Mouse (Mus musculus) embryonic facial prominence, embryonic 14.5 days (tissue): Measurements from ENCODE around the gene Gm5148. TPM values are rescaled to one million over a fixed set of nuclear protein-coding genes. Genes with fewer than 3 reads are reported as not detected.
A peak's percentile ranks its signal among the peaks of the same experiment; 100 is the strongest.

ENCODE experiments used
- ATAC-seq: fragments of 200-750 bp; cut with Nextera tagmentation; 2 replicates; pipeline ENCODE4 v1.8.0; 2017; ENCODE audit warnings: low read depth, moderate number of reproducible peaks, moderate TSS enrichment
- DNase-seq: peaks from one replicate; pipeline ENCODE4 v3.0.0-alpha.2; 2015; ENCODE audit warnings: low spot score
- H3K27ac ChIP-seq: fragments of 300-500 bp; sonication (generic); replicated peaks from 2 replicates; pipeline ENCODE4 v1.5.1; 2014; ENCODE audit warnings: low read depth, mild to moderate bottlenecking, low read length, moderate library complexity
- H3K27me3 ChIP-seq: fragments of 300-500 bp; sonication (generic); replicated peaks from 2 replicates; pipeline ENCODE4 v1.6.1; 2014; ENCODE audit warnings: low read length; ENCODE audit not compliant: control insufficient read depth, insufficient read depth
- H3K36me3 ChIP-seq: fragments of 300-500 bp; sonication (generic); 2 replicates; pipeline ENCODE4 v1.6.1; 2014; ENCODE audit warnings: low read length, mixed read lengths; ENCODE audit not compliant: control insufficient read depth, insufficient read depth
- H3K4me1 ChIP-seq: fragments of 300-500 bp; sonication (generic); 2 replicates; pipeline ENCODE4 v1.6.1; 2014; ENCODE audit warnings: antibody characterized with exemption, low read length; ENCODE audit not compliant: control insufficient read depth, insufficient read depth
- H3K4me2 ChIP-seq: fragments of 300-500 bp; sonication (generic); 2 replicates; pipeline ENCODE4 v1.6.1; 2014; ENCODE audit warnings: low read depth, mild to moderate bottlenecking, low read length, moderate library complexity, mixed read lengths
- H3K4me3 ChIP-seq: fragments of 300-500 bp; sonication (generic); 2 replicates; pipeline ENCODE4 v1.5.1; 2014; ENCODE audit warnings: low read depth, mild to moderate bottlenecking, low read length
- H3K9ac ChIP-seq: fragments of 300-500 bp; sonication (generic); 2 replicates; pipeline ENCODE4 v1.6.1; 2014; ENCODE audit warnings: low read depth, mild to moderate bottlenecking, low read length, moderate library complexity, mixed read lengths
- H3K9me3 ChIP-seq: fragments of 300-500 bp; sonication (generic); 2 replicates; pipeline ENCODE4 v1.6.1; 2016; ENCODE audit warnings: low read length; ENCODE audit not compliant: control insufficient read depth
- WGBS: fragments of 180-500 bp; shearing (Covaris S2); extraction: QIAGEN DNeasy Blood & Tissue Kit; methylation state at CpG from one replicate; pipeline ENCODE4 v1.1.7; 2014; 5-methylcytosine and 5-hydroxymethylcytosine counted together
- polyA plus RNA-seq: library from polyadenylated mRNA; unstranded; fragments of >200 nt; fragmentation: Nextera tagmentation; extraction: Ambion mirVana; gene quantifications from 2 replicates; pipeline ENCODE4 v1.2.1, GENCODE M21; 2014

Gm5148 gene
- polyA plus RNA-seq, 1 experiment from 2014 or later, result 5.8 TPM

DNA sequence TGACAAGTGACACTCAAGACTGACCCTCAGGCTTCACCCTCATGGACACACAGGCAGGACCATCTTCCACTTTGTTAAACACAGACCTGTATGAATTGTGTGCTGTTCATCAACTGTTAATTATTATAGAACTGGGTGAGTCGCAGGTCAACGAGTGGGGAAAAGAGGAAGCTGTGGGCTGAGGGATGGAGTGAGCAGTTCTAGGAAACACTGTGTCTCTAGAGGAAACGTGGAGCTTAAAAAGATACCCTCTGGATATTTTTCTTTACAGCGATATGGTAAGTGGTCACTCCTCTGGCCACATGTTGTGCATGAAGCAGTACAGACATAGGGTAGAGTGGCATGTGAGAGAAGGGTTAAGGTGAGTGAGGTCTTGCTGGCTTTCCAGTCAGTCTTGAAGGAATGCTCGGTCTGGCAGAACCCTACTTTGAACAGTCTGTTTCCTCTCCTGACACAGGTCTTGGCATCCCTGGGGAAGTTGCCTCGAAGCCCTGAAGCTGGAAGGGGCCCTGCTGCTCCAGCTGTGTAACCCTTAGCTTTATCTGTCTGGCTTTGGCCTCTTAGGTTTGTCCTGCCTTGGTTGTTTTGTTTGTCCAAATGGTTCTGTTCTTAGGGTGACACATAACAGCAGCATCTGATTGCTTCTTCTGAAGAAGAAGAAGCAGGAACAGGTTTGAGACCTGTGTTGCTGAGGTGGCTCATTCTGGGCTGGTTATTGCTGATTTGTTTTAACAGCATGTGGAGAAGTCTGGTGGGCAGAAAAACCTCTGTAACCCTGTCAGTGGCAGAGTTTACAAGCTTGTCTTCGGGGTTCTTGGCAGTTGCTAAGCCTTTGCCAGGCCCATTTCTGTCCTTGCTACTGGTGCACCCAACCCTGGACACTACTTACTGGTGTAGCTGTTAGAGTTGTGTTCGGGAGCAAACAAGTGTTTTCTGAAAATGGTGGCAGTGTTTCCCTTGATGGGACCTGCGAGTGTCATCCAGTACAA is 4.1 kb upstream of the Gm5148 start:
- Histone ChIP-seq H3K4me1 (peaks cover 33% of the 10 kb centered on the region), H3K27ac (peak overlapping the region; percentile 31; the same call in 1 of the 2 replicates), H3K9me3 (no peaks in the 10 kb centered on the region), H3K4me3 (no peak overlapping the region), H3K36me3 (no peaks in the 10 kb centered on the region), H3K9ac (no peak overlapping the region), H3K27me3 (peaks cover 2% of the 10 kb centered on the region; the same call in 1 of the 2 replicates), H3K4me2 (no peak overlapping the region)
- ATAC-seq, result no peak
- no peak for DNase-seq
- 62% methylated on average over 9 of the region's 9 CpGs for WGBS

DNA sequence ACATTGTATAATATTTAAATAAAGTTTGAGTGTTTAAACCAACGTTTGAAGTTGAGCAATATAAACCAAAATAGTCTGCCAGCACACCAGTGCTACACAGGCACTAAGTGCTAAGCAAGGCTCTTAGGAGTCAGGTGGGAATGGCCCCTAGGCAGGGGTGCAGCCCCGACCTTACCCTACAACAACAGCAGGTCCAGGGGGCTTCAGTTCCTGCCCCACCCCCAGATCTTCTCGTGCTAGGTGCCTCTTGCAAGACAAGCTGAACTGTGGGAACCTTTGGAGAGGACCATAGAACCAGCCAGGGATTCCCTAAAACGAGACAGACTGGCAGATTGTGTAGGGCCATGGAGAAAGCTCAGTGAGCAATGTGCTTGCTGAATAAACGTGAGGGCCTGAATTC is 3.1 kb upstream of the Gm5148 start:
- H3K4me2 ChIP-seq, result no peak overlapping the region
- peaks cover 30% of the 10 kb centered on the region for H3K4me1 ChIP-seq
- no peaks in the 10 kb centered on the region for H3K36me3 ChIP-seq
- H3K9me3 ChIP-seq, result no peaks in the 10 kb centered on the region
- ATAC-seq (no peak), DNase-seq (no peak)
- no peak overlapping the region for H3K27ac ChIP-seq
- 73% methylated on average over 5 of the region's 5 CpGs for WGBS
- no peak overlapping the region for H3K4me3 ChIP-seq
- no peak overlapping the region for H3K9ac ChIP-seq
- peaks cover 2% of the 10 kb centered on the region; the same call in 1 of the 2 replicates for H3K27me3 ChIP-seq

DNA sequence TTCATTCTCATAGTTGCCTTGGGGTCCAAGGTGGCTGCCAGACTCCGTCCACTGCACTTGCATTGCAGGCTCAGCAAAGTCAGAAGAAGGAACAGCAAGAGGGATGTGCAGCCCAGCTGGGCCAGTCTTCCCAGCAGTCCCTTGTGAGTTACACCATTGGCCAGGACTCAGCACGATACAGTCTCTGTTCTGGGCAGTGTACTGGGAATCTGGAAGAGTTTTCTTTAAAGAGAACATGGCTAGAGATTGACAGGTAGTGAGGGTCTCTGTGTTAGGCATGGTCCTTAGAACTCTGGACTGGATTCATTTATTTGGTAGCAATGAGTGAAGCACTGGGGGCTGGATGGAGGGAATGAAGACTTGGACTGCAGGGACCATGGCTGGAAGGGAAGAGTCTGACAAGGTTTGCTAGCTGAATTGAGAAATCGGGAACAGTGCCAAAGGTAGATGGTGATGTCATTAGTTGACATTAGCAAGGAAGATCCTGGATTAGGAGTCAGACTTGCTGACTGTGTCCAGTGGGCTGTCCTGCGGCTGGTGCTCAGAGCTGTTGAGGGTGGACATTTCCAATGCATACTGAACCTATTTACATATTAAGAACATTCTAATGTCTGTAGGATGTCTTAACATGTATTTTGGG is 2.3 kb upstream of the Gm5148 start:
- peaks cover 2% of the 10 kb centered on the region; the same call in 1 of the 2 replicates for H3K27me3 ChIP-seq
- no peak overlapping the region for H3K9ac ChIP-seq
- no peaks in the 10 kb centered on the region for H3K36me3 ChIP-seq
- H3K4me3 ChIP-seq, result no peak overlapping the region
- H3K9me3 ChIP-seq, result no peaks in the 10 kb centered on the region
- 80% methylated on average over 4 of the region's 4 CpGs for WGBS
- peaks cover 30% of the 10 kb centered on the region for H3K4me1 ChIP-seq
- no peak overlapping the region for H3K4me2 ChIP-seq
- H3K27ac ChIP-seq, result no peak overlapping the region
- ATAC-seq, result no peak
- DNase-seq, result peak; percentile 59

DNA sequence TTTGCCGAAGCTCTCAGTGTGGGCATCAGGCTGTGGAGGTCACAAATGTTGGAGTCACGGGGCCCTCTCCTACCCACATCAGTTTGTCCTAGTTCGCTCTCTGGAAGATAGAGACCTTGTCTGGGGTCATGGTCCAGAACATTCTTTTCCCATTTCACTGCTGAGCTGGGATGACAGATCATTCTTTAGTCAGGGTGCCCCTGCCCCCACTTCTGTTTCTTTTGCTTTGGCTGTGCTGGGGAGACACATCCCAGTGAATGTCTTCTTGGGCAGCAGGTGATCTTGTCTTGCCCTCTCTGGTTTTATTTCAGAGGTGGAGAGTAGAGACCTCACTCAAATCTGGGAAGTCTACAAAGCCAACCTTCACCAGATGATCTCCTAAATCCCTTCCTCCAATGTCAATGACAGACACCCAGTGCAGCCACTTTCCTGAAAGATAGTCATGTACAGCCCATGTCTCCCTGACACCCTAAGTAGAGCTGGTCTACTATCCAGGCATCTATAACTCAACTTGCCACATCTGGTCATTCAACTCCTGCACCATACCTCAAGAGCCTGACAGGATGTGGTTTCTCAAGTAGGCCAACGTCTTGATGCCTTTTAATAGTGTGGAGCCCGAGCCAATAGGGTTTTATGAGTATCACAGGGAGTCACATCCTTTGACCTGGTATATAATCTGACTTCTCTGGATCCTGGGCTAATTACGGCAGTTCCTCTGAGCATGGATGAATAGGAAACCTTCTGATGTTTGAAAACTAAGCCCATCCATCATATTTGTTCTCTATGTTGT is 851 bp upstream of the Gm5148 start:
- Histone ChIP-seq H3K9ac (no peak overlapping the region), H3K27ac (0 out of 2 replicates have a peak overlapping the region, but pooled peaks have one; percentile 35)
- WGBS, result 80% methylated on average over 6 of the region's 6 CpGs

DNA sequence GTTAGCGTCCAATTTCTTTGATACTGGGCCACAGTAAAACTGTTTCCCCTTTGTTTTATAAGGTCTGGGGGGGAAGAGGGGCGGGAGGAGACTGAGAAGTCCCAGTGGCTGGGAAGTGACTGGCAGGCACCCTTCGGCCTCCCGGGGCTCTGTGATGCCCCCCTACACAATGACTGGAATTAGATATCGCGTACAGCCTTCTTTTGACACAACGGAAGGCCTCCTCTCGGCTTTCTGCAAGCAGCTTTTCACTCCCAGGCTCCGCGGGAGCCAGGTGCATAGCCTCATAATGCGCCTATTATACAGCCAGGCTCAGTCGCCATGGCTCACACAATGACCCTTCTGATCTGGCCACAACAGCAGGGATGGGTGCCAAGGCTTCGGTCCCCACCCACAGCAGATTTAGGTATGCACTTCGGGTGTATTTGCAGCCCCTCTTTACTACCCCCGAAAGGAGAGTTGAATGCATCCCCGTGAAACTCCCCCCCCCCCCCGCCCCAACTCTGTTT is 574 bp downstream of the Gm5148 start:
- peak; percentile 84 for DNase-seq
- 2% methylated on average over 16 of the region's 17 CpGs for WGBS

More for the DNA sequence above, 851 bp upstream of the Gm5148 start:
- peak overlapping the region; percentile 63 for H3K4me2 ChIP-seq
- H3K4me3 ChIP-seq, result no peak overlapping the region
- H3K27me3 ChIP-seq, result peaks cover 2% of the 10 kb centered on the region; the same call in 1 of the 2 replicates
- no peaks in the 10 kb centered on the region for H3K9me3 ChIP-seq
- H3K4me1 ChIP-seq, result peaks cover 30% of the 10 kb centered on the region
- DNase-seq (no peak), ATAC-seq (no peak)
- no peaks in the 10 kb centered on the region for H3K36me3 ChIP-seq

DNA sequence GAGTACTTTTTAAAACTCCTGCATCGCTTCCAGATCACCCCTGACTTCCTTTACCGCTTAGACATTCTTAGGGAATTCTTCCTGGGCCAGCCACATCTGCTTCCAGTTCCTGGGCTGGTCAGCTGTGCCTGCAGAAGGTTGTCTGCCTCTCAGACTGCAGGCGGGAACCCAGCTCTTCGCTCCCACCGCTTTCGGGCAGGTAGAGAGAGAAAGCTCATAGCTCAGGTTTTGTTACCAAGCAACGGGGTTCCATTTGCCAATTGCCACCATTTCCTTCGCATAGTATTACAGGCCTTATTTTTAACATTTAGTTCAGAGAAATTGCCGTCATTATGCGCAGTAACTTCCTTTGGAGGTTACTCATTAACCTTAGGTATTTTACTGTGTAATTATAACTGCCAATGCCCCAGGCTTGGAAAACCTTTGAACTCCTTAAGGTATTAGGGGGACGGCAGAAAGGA is 1.2 kb downstream of the Gm5148 start:
- H3K4me2 ChIP-seq, result peak overlapping the region; percentile 63
- H3K4me1 ChIP-seq, result peaks cover 16% of the 10 kb centered on the region
- peak; percentile 42; the same call in 1 of the 2 replicates for ATAC-seq
- peak overlapping the region; percentile 83 for H3K27ac ChIP-seq
- H3K9ac ChIP-seq, result peak overlapping the region; percentile 55
- H3K9me3 ChIP-seq, result no peaks in the 10 kb centered on the region
- peak overlapping the region; percentile 35 for H3K4me3 ChIP-seq
- H3K27me3 ChIP-seq, result peaks cover 2% of the 10 kb centered on the region; the same call in 1 of the 2 replicates
- WGBS, result 5% methylated on average over 11 of the region's 11 CpGs
- no peaks in the 10 kb centered on the region for H3K36me3 ChIP-seq
- peak; percentile 65 for DNase-seq

More for the DNA sequence above, 574 bp downstream of the Gm5148 start:
- no peaks in the 10 kb centered on the region for H3K36me3 ChIP-seq
- H3K27ac ChIP-seq, result peak overlapping the region; percentile 83
- no peaks in the 10 kb centered on the region for H3K9me3 ChIP-seq
- H3K4me3 ChIP-seq, result peak overlapping the region; percentile 35
- peaks cover 2% of the 10 kb centered on the region; the same call in 1 of the 2 replicates for H3K27me3 ChIP-seq
- H3K9ac ChIP-seq, result peak overlapping the region; percentile 55
- H3K4me2 ChIP-seq, result peak overlapping the region; percentile 63
- peak; percentile 87 for ATAC-seq
- peaks cover 23% of the 10 kb centered on the region for H3K4me1 ChIP-seq

DNA sequence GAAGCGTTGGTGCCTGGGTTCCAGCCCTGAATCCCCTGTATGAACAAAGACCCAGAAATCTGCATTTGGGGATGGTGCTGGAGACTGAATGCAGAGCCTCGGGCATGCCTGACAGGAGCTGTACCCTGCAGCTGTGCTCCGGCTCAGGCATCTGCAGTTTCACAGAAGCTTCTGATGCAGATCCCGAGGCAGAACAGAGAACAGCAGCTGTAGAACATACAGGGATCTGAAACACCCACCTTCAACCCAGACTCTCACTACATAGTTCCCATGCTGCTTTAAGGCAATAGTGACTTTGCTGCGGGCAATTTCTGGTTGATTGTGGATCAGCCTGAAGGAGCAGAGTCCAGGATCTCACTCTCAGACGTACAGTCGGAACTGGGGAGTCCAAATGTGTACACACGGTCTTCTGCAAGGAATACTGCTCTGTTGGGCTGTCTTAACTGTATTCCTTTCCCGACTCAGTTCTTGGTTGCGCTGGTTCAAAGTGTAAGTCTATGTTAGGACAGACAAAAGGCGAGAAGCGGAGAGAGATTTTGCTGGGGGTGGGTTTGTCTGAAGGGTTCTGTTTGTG is 1.7 kb downstream of the Gm5148 start:
- ATAC-seq (no peak), DNase-seq (peak; percentile 61)
- H3K4me1 ChIP-seq, result peaks cover 16% of the 10 kb centered on the region
- WGBS, result 34% methylated on average over 12 of the region's 12 CpGs
- peaks cover 2% of the 10 kb centered on the region; the same call in 1 of the 2 replicates for H3K27me3 ChIP-seq
- H3K9ac ChIP-seq, result peak overlapping the region; percentile 55
- H3K9me3 ChIP-seq, result no peaks in the 10 kb centered on the region
- H3K4me3 ChIP-seq, result peak overlapping the region; percentile 35
- H3K36me3 ChIP-seq, result no peaks in the 10 kb centered on the region
- peak overlapping the region; percentile 63 for H3K4me2 ChIP-seq
- H3K27ac ChIP-seq, result peak overlapping the region; percentile 83
